Mouse (Mus musculus) CH12.LX (cell line): ENCODE measurements at regions not wholly inside any gene's neighbourhood (a gene's known extent, or its start where the extent isn't known, plus 50 kb on each side); places are given as distances from the start of the nearest gene placed in this dataset.

ENCODE experiments used
- CTCF ChIP-seq, 2 experiments: IDR thresholded peaks in 1 of 2; conservative IDR thresholded peaks in 1 of 2; 2 replicates each; pipeline ENCODE4 v1.5.1; 2011 to 2012; ENCODE audit warnings: low read depth in 2 of 2, low read length in 2 of 2, improper control_type of control experiment in 1 of 2, inconsistent platforms in 1 of 2, mild to moderate bottlenecking in 1 of 2, moderate library complexity in 1 of 2
- USF1 ChIP-seq: IDR thresholded peaks from 2 replicates; pipeline ENCODE4 v1.6.1; 2014; ENCODE audit warnings: low read depth, mild to moderate bottlenecking, inconsistent platforms, low read length, improper control_type of control experiment

GRCm38 (mm10) chr14:71199178-71199879 lies 599.7 kb upstream of the Fam160b2 start:
- TF ChIP-seq USF1 (no peak), CTCF (conservative IDR thresholded peaks at IDR 0.05 in 1 of 2, IDR thresholded peaks at IDR 0.05 in 1 of 2; ENCODE audit: low read depth in 2 of 2, low read length in 2 of 2) (no peak)
